Mouse (Mus musculus) kidney, postnatal 10 days (tissue): ENCODE measurements around the gene Il4.
A peak's percentile ranks its signal among the peaks of the same experiment; 100 is the strongest.
"Not testable (repeated sequence)": the region's sequence is repeated elsewhere in the genome, so short reads cannot be mapped to it uniquely, and the experiment has no call there.

Experiments
- DNase-seq: peaks from one replicate; pipeline ENCODE4 v3.0.0; 2021; ENCODE audit warnings: mixed read lengths

The Il4 gene

GRCm38 (mm10) chr11:53622440-53622806 lies 4.0 kb upstream of the Il4 start:
- DNase-seq, result no peak

- no peak for DNase-seq
Measured at GRCm38 (mm10) chr11:53621582-53622439, 3.3 kb upstream of the Il4 start.

GRCm38 (mm10) chr11:53620094-53620493 lies 1.6 kb upstream of the Il4 start:
- DNase-seq, result no peak

GRCm38 (mm10) chr11:53619428-53619827 lies 959 bp upstream of the Il4 start:
- DNase-seq, result no peak

GRCm38 (mm10) chr11:53617562-53618109 lies 833 bp downstream of the Il4 start:
- DNase-seq, result no peak

GRCm38 (mm10) chr11:53616748-53617558 lies 1.5 kb downstream of the Il4 start:
- DNase-seq, result no peak

GRCm38 (mm10) chr11:53615575-53615974 lies 2.9 kb downstream of the Il4 start:
- DNase-seq, result no peak

GRCm38 (mm10) chr11:53615172-53615571 lies 3.3 kb downstream of the Il4 start:
- DNase-seq, result no peak

GRCm38 (mm10) chr11:53609672-53610071 lies 8.8 kb downstream of the Il4 start:
- no peak for DNase-seq

- DNase-seq, result no peak
Measured at GRCm38 (mm10) chr11:53609231-53609630, 9.2 kb downstream of the Il4 start.

- no peak for DNase-seq
Measured at GRCm38 (mm10) chr11:53605609-53606008, 12.9 kb downstream of the Il4 start.

- DNase-seq, result no peak
Measured at GRCm38 (mm10) chr11:53604983-53605382, 13.5 kb downstream of the Il4 start.

GRCm38 (mm10) chr11:53591116-53591515 lies 27.4 kb downstream of the Il4 start:
- DNase-seq, result no peak

GRCm38 (mm10) chr11:53590368-53590768 lies 28.1 kb downstream of the Il4 start:
- peak; percentile 52 for DNase-seq

- no peak for DNase-seq
Measured at GRCm38 (mm10) chr11:53588279-53588678, 30.2 kb downstream of the Il4 start.

GRCm38 (mm10) chr11:53585510-53585909 lies 33.0 kb downstream of the Il4 start:
- DNase-seq, result no peak

GRCm38 (mm10) chr11:53584849-53585248 lies 33.6 kb downstream of the Il4 start:
- DNase-seq, result peak; percentile 16

- no peak for DNase-seq
Measured at GRCm38 (mm10) chr11:53583151-53583550, 35.3 kb downstream of the Il4 start.

- DNase-seq, result no peak
Measured at GRCm38 (mm10) chr11:53580562-53580961, 37.9 kb downstream of the Il4 start.

GRCm38 (mm10) chr11:53567224-53568014 lies 51.0 kb downstream of the Il4 start, which contains the start of gene Kif3a:
Gene Kif3a (plus strand): TSS chr11:53567379.
- peak; percentile 96 for DNase-seq

GRCm38 (mm10) chr11:53566646-53567045 lies 51.8 kb downstream of the Il4 start:
- no peak for DNase-seq

GRCm38 (mm10) chr11:53561986-53562385 lies 56.5 kb downstream of the Il4 start:
- no peak for DNase-seq

- not testable (repeated sequence) for DNase-seq
Measured at GRCm38 (mm10) chr11:53559980-53560379, 58.5 kb downstream of the Il4 start.
